Mouse (Mus musculus): ENCODE data around the gene Trp53bp2. TPM values are rescaled to one million over a fixed set of nuclear protein-coding genes. Genes with fewer than 3 reads are reported as not detected.

The Trp53bp2 gene
- total RNA-seq (2021) = 10 to 100 TPM; 19.2 to 20.4 TPM

DNA sequence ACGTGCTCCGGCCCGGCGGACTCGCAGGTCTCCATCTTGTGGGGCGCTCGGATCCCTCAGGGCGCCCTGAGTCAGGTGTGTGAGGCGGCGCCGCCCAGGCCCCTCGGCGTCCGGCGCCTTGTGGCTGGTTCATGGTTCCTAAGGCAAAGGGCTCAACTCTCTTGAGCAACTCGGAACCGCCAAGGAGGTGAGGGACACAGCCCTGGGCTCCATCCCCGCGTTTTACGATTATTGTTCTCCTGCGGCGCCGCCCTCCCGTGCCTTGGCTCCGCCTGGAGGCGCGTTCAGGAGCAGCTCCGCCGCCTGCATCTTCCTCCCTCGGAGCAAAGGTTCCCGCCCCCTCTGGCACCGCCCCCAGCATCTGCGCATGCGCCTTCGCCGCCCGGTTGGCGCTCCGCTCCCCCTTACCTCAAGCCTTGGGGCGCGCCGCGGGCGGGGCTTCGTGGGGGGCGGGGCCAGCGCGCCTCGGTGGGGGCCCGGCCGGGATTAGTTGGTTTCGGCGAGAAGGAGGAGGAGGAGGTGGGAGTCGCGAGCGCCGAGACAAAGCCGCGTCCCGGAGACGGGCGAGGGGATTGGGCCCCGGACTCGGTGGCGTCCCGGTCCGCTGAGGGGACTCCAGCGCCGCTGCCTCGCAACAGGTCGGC is at the start of gene Trp53bp2:
TSS of gene Trp53bp2 (plus strand) at position 489 of the 644 bp plus-strand sequence.
- intact Hi-C loops (cut with DNase I) = loop anchor here (2.0 kb wide), 2 partner anchors 68 to 82 kb away; partner anchors contain the start of gene Fbxo28
- peak; percentile 97 to 99 for DNase-seq (ENCODE audit: low spot score in 2 of 2)

DNA sequence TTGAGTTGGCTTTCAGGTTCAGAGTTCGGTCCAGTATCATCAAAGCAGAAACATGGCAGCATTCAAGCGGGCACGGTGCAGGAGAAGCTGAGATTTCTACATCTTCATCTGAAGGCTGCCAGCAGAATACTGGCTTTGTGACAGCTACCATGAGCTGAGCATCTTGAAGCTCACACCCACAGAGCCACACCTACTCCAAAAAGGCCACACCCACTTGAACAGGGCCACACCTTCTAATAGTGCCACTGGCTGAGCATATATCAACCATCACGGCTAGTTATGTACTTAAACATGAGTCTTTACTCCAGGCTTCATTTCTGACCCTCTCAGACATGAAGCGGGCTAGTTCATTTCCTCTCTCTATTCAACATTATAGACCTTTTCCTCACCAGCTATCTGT is 46.3 kb upstream of the Trp53bp2 start:
- no peak for DNase-seq (ENCODE audit: low spot score in 2 of 2)
- intact Hi-C loops (cut with DNase I) = no loop called here

DNA sequence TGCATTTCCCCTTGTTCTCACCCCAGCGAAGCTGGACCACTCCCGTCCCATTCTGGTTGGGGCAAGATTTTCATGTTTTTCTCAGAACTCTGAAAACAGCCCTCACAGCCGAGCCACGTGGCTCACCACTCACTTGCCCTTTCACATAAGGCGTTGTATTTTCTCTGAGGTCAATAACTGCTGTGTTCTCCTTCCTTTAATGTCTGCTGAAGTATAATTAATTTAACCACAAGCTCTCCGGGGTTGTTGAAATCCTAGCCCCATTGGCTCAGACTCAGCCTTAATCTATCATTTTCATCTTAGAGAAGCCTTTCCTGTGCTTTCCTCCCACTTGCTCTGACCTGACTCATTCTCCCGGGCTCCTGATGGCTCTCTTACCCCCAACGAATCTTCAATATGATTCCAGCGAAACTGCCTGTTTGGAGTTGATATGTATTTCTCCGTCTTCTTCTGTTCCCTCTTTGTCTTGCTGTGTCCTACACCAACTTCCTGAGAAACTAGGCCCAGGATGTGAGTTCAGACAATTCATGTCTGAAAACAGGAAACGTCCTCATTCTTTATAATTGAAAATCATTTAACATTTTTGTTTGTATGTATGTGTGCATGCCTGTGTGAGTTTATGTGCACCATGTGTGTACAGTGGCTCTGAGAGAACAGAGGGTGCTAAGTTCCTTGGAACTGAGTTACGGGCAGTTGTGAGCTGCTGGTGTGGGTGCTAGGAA is 45.1 kb upstream of the Trp53bp2 start:
- no peak for DNase-seq (ENCODE audit: low spot score in 2 of 2)
- intact Hi-C loops (cut with DNase I) = no loop called here

DNA sequence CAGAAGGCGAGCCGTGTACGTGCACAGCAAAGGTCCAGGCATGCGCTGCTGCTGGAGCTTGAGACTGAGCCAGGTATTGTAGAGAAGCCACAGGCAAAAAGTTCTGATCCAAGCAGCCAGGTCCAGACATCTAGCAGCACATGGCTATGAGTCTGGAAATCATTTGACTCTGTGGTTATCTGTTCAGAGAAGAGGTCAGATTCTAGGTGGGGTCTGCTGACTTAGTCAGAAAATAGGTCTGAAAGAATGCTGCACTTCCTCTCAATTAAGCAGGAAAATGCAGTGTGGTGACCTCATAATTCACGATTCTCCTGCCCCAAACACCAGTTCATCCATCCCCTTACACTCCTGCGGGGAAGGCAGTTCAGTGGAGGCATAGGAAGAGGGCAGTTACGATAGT is 40.7 kb upstream of the Trp53bp2 start:
- intact Hi-C loops (cut with DNase I) = no loop called here
- no peak for DNase-seq (ENCODE audit: low spot score in 2 of 2)

DNA sequence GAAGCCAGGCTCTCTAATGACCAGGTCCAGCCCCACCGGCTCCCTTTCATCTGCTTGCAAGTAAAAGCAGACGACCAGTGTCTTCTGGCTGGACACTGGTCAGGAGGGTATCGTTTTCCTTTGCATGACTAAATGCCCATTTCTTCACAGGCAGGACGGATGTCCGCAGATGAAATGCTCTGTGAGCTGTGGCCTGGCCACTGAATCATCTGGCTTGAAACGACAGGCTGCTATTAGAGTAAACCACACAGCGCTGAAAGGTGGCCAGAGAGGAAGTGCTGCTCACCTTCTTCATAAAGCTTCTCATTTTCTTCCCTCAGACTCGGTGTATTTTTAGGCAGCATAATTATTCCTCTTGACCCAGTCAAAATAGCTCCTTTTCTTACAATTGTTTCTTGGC is 40.2 kb upstream of the Trp53bp2 start:
- intact Hi-C loops (cut with DNase I) = no loop called here
- no peak for DNase-seq (ENCODE audit: low spot score in 2 of 2)

DNA sequence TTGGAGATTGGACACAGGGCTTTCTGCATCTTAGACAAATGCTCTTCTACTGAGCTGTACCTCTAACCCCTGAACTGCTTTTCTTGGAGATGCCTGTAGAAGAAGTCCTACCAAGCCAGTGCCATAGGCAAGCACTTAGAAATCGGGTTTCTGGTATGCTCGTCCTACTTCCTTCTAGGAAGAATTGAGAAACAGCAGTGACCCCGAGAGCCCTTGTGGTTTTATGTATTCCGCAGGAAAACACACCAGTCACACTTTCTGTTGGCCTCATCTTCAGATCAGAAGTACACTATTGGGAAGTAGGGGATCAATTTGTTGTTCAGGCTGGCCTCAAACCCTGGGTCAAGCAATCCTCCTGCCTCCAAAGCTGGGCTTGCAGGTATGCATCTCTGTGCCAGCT is 39.5 kb upstream of the Trp53bp2 start:
- no peak for DNase-seq (ENCODE audit: low spot score in 2 of 2)
- intact Hi-C loops (cut with DNase I) = no loop called here

DNA sequence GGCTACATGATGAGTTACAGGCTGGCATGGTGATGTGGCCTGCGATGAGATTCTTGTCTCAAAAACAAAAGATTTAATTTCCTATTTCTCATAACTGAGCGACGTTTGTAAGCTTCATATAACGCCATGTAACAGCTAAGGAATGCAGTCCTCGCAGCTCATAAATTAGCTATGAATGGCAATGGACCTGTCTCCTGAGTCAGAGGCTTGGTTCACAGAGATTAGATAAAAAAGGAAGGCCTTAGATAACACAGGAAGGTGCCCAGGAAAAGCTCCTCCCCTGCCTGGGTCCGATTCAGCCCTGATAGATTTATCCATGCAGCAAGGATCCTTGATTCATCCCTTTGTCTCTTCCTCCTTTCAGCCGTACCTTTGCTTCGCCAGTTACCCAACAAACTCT is 37.1 kb upstream of the Trp53bp2 start:
- intact Hi-C loops (cut with DNase I) = no loop called here

DNA sequence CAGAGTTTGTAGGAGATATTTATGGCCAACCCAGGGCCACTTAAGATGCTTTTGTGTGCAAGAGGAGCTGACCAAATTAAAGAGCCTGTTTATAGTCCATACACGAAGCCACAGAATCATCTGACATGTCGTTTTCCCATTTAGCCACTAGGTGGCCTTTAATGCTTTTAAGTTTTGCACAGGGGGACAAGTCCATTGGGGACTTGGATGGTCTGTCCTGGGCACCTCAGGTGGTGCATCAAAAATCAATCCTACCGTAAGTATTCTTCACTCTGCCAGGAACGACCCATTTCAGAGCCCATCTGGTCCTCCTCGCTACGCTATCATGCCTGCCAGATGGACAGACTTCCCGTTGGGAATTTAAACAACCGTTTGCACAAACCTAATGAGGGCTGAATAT is 32.8 kb upstream of the Trp53bp2 start:
- peak; percentile 23 to 26 for DNase-seq (ENCODE audit: low spot score in 2 of 2)
- intact Hi-C loops (cut with DNase I) = loop anchor here (2.0 kb wide), 1 partner anchor 163 kb away; no protein-coding TSS in a partner anchor

More for the DNA sequence above, 37.1 kb upstream of the Trp53bp2 start:
- peak in 1 of 2 experiments; percentile 28 for DNase-seq (ENCODE audit: low spot score in 2 of 2)

DNA sequence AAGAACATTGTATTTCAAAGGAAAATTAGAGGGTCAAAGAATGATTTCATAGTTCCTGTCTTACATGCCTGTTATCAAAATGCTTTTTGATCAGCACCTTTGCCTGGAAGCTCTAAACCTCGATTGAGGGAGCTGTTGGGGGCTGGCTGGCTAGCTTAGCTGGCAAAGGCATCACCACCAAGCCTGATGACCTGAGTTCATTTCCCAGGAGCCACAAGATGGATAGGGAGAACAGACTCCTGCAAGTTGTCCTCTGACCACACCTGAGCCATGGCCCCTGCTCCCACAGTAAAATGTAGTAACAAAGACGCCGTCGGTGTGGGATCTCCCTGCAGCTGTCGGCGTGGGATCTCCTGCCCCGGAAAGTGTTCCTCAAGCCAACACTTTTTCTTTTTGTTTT is 32.1 kb upstream of the Trp53bp2 start:
- intact Hi-C loops (cut with DNase I) = loop anchor here (2.0 kb wide), 1 partner anchor 162 kb away; no protein-coding TSS in a partner anchor
- DNase-seq (ENCODE audit: low spot score in 2 of 2) = no peak

DNA sequence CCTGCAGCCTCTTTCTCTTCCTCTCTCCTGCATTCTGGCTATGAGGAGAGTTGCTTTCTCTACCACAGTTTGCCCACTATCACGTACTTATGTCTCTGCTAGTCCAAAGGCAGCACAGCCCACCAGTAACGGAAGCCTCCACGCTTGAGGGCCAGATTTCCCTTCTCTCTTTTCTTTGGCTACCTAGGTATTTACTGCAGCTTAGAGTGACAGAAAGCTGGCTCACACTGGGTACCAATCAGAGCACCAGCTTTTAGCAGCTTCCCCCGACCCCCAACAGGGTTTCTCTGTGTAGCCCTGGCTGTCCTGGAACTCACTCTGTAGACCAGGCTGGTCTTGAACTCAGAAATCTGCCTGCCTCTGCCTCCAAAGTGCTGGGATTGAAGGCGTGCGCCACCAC is 31.5 kb upstream of the Trp53bp2 start:
- intact Hi-C loops (cut with DNase I) = loop anchor here (2.0 kb wide), 1 partner anchor 161 kb away; no protein-coding TSS in a partner anchor

DNA sequence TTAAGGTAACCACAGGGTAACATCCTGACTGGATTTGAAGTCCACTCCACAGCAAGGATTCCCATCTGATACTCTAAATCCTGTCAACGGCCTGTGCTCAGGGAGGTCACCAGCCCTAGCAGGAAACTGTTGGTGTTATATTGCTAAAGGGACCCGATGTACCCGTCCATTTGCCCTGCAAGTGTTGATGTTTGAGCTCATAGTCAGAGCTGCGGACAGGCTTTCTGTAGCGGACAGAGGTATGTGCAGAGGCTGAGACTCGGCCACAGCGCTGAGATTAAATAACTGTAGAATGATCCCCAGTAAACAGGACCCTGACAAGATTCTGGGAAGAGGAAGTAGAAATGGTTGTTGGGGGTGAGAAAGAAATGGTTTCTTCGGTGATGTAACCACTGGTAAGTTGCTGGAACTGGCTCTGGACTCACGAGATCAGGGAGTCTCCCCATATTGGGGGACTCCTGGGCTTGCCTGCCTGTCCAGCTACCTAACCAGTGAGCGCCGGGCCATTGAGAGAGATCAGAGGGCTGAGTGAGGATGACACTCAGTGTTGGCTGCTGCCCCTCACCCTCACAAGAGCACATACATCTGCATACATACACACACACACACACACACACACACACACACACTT is 30.7 kb upstream of the Trp53bp2 start:
- no peak for DNase-seq (ENCODE audit: low spot score in 2 of 2)
- intact Hi-C loops (cut with DNase I) = no loop called here

More for the DNA sequence above, 31.5 kb upstream of the Trp53bp2 start:
- no peak for DNase-seq (ENCODE audit: low spot score in 2 of 2)

DNA sequence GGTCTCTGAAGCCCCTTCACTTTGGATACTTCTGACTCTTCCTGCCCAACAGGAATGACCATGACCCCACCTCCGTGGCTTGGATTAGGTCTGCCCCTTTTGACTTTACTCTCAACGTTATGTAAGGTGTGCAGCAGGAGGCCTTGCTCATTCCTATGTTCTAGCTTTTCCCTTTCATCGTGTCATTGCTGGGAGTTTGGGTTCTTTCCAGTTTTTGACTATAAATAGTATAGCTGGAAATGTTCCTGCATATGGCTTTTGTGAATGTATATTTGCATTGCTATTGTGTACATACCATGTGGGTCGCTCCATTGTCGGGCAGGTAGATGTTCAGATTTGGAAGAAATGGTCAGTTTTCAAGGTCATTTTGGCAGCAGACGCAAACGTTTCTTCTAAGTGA is 30.1 kb upstream of the Trp53bp2 start:
- intact Hi-C loops (cut with DNase I) = no loop called here
- DNase-seq (ENCODE audit: low spot score in 2 of 2) = peak; percentile 4 to 28

DNA sequence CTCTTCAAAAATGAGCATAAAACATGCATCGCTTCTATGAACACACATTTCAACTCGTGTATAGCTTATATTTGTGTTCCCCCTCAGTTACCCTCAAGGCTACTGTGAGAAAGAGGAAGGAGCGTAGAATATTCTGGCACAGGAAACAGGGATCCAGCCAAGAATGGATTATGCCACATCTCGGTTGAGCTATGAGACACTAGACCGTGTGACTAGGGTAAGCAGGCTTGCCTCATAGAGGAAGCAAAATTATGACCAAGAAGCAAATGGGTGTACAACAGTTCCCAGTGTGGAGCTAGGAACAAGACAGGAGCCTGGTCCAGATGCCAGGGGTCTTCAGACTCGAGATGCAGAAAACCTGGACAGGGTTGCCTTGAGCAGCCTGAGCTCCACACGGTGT is 28.3 kb upstream of the Trp53bp2 start:
- no peak for DNase-seq (ENCODE audit: low spot score in 2 of 2)
- intact Hi-C loops (cut with DNase I) = no loop called here

DNA sequence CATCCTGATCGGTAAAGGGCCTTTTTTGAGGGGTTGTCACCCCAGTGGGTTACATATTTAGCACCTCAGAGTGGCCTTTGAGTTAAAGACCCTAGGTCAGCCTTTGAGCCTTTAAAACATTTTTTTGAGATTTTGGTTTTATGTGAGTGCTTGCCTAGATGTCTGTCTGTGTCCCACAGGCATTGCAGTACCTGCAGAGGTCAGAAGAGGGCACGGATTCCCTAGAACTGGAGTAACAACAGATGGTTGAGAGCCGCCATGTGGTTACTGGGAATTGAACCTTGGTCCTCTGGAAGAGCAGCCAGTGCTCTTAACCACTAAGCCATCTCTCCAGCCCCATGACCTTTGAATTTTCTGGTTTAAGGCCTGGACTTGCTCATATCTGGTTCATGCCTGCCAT is 27.6 kb upstream of the Trp53bp2 start:
- no peak for DNase-seq (ENCODE audit: low spot score in 2 of 2)
- intact Hi-C loops (cut with DNase I) = no loop called here

DNA sequence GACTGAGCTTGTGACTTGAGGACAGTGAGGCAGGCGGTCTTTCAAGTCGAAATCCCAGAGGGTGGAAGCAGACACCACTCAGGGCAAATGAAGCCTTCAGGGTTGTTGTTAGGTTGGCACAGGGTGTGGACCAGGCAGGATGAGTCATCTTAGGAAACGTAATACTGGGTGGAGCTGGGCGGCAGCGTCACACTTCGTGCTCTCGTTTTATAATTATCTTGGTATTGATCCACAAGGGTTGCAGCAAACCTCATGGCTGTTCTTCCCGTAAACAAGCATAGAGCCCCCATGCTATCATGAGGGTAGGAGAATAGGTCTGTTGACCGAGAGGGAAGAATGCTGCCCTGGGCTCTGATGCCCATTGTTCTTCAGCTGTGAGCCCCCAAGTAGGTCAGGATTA is 25.9 kb upstream of the Trp53bp2 start:
- no peak for DNase-seq (ENCODE audit: low spot score in 2 of 2)
- intact Hi-C loops (cut with DNase I) = no loop called here

DNA sequence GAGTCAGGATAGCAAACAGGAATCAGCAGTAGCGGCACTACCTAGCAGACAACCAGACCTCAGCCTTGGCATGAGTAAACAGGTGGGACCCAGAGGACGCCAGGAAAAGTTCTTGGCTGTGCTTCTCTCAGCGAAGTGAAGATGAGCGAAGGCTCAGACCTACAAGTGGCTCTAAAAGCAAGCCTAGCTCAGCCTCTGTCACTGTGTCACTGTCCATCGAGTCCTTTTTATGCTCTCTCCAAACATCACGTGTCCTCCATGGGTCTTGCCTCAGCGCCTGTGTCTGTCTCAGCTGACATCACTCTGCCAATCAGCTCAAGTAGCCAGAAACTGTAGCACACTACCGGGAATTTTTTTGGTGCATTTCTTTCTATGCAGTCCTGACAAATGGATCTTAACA is 22.5 kb upstream of the Trp53bp2 start:
- intact Hi-C loops (cut with DNase I) = no loop called here
- no peak for DNase-seq (ENCODE audit: low spot score in 2 of 2)

DNA sequence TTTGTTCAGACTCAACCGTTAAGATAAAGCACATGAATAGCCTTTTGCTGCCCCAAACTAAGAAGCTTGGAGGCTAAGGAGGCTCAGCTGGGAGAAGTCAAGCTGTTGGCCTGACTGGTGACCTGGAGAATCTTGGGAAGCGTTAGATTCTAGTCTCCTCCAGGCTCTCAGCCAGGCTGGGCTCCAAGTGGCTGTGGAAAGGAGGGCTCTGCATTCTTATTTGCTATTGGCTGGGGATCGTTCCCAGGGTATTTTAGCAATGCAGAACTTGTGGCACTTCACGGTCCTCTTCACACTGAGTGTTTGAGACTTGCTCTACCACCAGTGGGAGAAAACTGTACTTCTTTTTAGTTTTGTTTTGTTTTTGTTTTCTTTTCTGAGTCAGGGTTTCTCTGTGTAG is 20.2 kb upstream of the Trp53bp2 start:
- DNase-seq (ENCODE audit: low spot score in 2 of 2) = no peak
- intact Hi-C loops (cut with DNase I) = no loop called here

DNA sequence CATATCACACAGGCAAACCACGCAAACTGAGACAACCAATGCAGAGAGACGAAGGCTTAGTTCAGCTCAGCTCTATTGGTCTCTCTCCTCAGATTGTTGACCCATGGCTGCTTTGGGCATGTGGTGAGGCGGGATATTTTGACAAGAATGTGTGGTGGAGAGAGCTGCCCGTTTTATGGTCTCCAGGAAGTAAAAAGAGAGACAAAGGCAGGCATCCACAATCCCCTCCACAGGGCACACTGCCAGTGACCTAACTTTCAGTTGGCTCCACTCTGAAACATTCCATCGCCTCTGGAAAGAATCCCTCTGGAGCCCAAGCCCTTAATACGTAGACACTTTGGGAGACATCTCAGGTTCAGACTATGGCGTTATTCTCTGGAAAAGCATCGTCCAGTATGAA is 10.8 kb upstream of the Trp53bp2 start:
- intact Hi-C loops (cut with DNase I) = no loop called here
- DNase-seq (ENCODE audit: low spot score in 2 of 2) = no peak

DNA sequence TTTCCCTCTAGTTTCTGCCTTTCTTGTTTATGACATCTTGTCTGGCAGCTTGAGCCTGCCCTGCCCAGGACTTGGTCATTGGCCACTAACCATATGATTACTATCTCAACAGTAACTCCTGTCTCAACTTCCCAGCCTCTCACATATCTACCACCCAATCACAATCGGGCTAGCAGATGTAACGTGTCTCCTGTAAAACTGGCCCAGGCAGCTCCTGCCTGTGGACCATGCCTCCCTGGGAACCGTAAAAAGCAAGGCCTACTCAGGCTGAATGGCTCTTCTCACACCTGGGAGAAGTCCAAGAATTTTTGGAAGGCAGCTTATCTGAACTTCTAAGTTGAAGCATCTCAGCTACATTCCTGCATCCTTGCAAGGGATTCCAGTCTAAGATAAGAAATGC is 10.2 kb upstream of the Trp53bp2 start:
- DNase-seq (ENCODE audit: low spot score in 2 of 2) = no peak
- intact Hi-C loops (cut with DNase I) = no loop called here

DNA sequence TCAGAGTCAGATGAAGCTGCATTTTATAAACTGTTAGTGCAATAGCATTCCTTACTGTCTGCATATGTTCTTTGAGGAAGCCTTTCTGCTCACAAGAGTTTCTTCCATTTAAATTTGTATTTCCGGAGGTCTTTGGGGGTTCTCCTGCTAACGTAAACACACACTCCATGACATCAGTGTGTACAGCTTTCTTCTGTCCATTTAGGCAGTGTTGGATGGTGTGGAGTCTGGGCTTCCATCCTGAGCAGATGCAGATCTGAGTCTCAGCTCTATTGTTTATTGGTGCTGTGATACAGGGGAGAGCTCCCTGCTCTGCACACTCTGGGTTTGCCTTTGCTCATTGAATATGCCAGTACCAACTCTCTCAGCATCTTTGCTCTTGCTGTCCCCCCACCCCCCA is 9.8 kb upstream of the Trp53bp2 start:
- DNase-seq (ENCODE audit: low spot score in 2 of 2) = no peak
- intact Hi-C loops (cut with DNase I) = no loop called here

DNA sequence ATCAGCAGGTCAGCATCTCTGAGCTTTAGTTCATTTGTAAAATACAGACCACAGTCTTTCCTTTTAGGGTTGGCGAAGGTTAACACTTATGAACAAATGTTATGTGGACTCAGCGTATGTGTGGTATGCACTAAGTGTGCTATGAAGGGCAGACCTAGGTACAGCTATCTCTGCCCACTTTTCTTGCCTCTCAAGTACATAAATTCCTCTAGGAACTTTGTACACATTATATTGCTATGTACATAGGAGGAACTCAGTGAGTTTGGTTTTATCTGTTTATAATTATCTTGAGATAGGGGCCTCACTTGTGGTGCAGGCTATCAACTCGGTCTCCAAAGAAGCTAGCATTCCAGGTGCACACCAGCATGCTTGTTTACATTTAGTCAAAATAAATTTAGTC is 9.1 kb upstream of the Trp53bp2 start:
- DNase-seq (ENCODE audit: low spot score in 2 of 2) = no peak
- intact Hi-C loops (cut with DNase I) = no loop called here
